Mouse (Mus musculus) thymus, postnatal 14 days (tissue): Measurements from ENCODE around the gene Gm45140.
A peak's percentile ranks its signal among the peaks of the same experiment; 100 is the strongest.

Experiments
- DNase-seq: peaks from one replicate; pipeline ENCODE4 v3.0.0; 2021

The Gm45140 gene

GRCm38 (mm10) chr6:87796251-87796880, 39.2 kb downstream of the Gm45140 start:
- DNase-seq, result no peak

- no peak for DNase-seq
Observed at GRCm38 (mm10) chr6:87795385-87796150, 40.0 kb downstream of the Gm45140 start.

- no peak for DNase-seq
Observed at GRCm38 (mm10) chr6:87793821-87794510, 41.6 kb downstream of the Gm45140 start.

- DNase-seq, result no peak
Observed at GRCm38 (mm10) chr6:87791826-87792225, 43.8 kb downstream of the Gm45140 start.

GRCm38 (mm10) chr6:87790779-87791480, 44.7 kb downstream of the Gm45140 start:
- peak; percentile 34 for DNase-seq

- DNase-seq, result no peak
Observed at GRCm38 (mm10) chr6:87789791-87790190, 45.8 kb downstream of the Gm45140 start.

- no peak for DNase-seq
Observed at GRCm38 (mm10) chr6:87788896-87789587, 46.6 kb downstream of the Gm45140 start.

GRCm38 (mm10) chr6:87788266-87788895, 47.2 kb downstream of the Gm45140 start:
- no peak for DNase-seq

GRCm38 (mm10) chr6:87787108-87787890, 48.3 kb downstream of the Gm45140 start:
- no peak for DNase-seq

GRCm38 (mm10) chr6:87786621-87787020, 49.0 kb downstream of the Gm45140 start:
- DNase-seq, result no peak

- DNase-seq, result no peak
Observed at GRCm38 (mm10) chr6:87784033-87784432, 51.6 kb downstream of the Gm45140 start.

GRCm38 (mm10) chr6:87780546-87781301, 54.9 kb downstream of the Gm45140 start:
- no peak for DNase-seq

- DNase-seq, result no peak
Observed at GRCm38 (mm10) chr6:87779174-87780165, 56.1 kb downstream of the Gm45140 start.

- no peak for DNase-seq
Observed at GRCm38 (mm10) chr6:87778294-87779173, 57.1 kb downstream of the Gm45140 start.

- no peak for DNase-seq
Observed at GRCm38 (mm10) chr6:87777842-87778241, 57.8 kb downstream of the Gm45140 start, which contains the start of gene Gp9. Gp9 (plus strand) TSS chr6:87778072.

GRCm38 (mm10) chr6:87776663-87777062, 58.9 kb downstream of the Gm45140 start:
- no peak for DNase-seq

GRCm38 (mm10) chr6:87775588-87776245, 59.9 kb downstream of the Gm45140 start:
- no peak for DNase-seq
